ENCODE assay signal across 10 mouse cellular contexts in the genomic region with DNA sequence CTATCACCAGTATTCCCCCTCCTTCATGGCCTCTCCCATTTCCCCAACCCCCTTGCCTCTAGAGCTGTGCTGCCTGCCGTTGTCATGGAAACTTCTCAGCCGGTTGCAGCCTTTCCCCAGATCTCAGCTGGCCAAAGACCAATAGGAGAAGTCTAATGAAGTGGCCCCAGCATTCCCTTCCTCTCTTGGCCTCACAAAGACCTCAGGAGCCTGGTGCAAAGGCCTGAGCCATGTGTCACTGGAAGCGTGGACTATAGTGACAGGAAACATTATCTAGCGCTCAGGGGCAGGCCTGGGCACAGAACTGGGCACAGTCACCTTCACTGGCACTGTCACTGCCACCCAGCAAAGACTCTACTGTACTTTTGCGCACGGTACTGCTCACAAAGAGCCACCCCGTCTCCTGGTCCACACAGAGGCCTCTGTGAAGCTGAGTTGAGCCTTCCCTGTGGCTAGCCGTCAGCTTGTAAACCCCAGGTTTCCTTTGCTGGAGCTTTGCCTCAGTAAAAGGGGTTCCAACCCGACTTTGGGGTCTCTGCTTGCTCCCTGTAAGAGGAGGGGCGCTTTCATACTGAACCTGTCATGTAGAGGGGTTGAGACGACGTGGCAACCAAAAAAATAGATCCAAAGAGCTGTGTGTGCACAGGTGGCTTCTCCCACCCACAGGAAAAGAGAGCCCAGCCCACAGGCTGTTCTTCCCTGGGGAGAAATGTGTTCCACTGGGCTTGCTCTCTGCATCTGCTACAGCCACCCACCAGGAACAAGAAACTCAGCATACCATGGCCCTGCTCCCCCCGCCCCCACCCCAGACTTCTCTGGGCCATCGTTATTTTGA.
DNase-seq lines count a peak whose midpoint lies in the region; ATAC-seq and TF ChIP-seq lines count a peak whose summit lies in the region.
"Had no signal": no experiment of that assay in that cellular context is flagged by ENCODE, and none has a peak within 500 bp of the region (broad histone marks: within the 10 kb centered on the region; RNA-seq: fewer than 3 reads in every experiment).

No protein-coding gene starts in this region.

- ATAC-seq in intestine, embryonic 14.5 days (replicated peaks; ENCODE audit: low FRiP score, low TSS enrichment, low read depth) = no peak; the same call in 1 of the 2 replicates
- ATAC-seq in intestine, postnatal 0 days = no peak
- peak; percentile 96 for ATAC-seq in forebrain, postnatal 0 days
- ATAC-seq in neural tube, embryonic 13.5 days (ENCODE audit: low read depth) = peak; percentile 91
- ATAC-seq in granulocyte monocyte progenitor cell, adult 5-6 weeks (replicated peaks; ENCODE audit: poor library complexity, severe bottlenecking) = no peak

- TF ChIP-seq CTCF in intestine, postnatal 0 days (IDR thresholded peaks at IDR 0.05; ENCODE audit: low read depth) = no peak
- no peak for TF ChIP-seq CTCF in forebrain, postnatal 0 days (IDR thresholded peaks at IDR 0.05; ENCODE audit: low read depth)

- no peak overlapping the region for H3K4me3 ChIP-seq in intestine, embryonic 14.5 days (ENCODE audit: low read depth, low read length)
- H3K4me3 ChIP-seq in intestine, postnatal 0 days (ENCODE audit: low read depth, low read length) = no peak overlapping the region
- H3K4me3 ChIP-seq in forebrain, postnatal 0 days (ENCODE audit: low read depth, low read length) = no peak overlapping the region
- H3K4me3 ChIP-seq in neural tube, embryonic 13.5 days = no peak overlapping the region
- H3K4me3 ChIP-seq: myocyte had no signal

- H3K36me3 ChIP-seq in intestine, embryonic 14.5 days (ENCODE audit: control insufficient read depth, insufficient read depth, low read length) = no peaks in the 10 kb centered on the region
- no peaks in the 10 kb centered on the region for H3K36me3 ChIP-seq in intestine, postnatal 0 days (ENCODE audit: control insufficient read depth, insufficient read depth)
- H3K36me3 ChIP-seq in forebrain, postnatal 0 days (ENCODE audit: insufficient read depth) = no peaks in the 10 kb centered on the region
- H3K36me3 ChIP-seq in neural tube, embryonic 13.5 days = no peaks in the 10 kb centered on the region

- H3K27me3 ChIP-seq in intestine, embryonic 14.5 days (replicated peaks; ENCODE audit: control insufficient read depth, insufficient read depth, low read length) = no peaks in the 10 kb centered on the region
- no peaks in the 10 kb centered on the region for H3K27me3 ChIP-seq in intestine, postnatal 0 days (replicated peaks; ENCODE audit: control insufficient read depth, insufficient read depth, low read length)
- no peaks in the 10 kb centered on the region for H3K27me3 ChIP-seq in forebrain, postnatal 0 days (ENCODE audit: insufficient read depth, low read length)
- H3K27me3 ChIP-seq in neural tube, embryonic 13.5 days = no peaks in the 10 kb centered on the region
- H3K27me3 ChIP-seq: CH12.LX had no signal

- no peak overlapping the region for H3K27ac ChIP-seq in intestine, embryonic 14.5 days (ENCODE audit: low read depth)
- H3K27ac ChIP-seq in intestine, postnatal 0 days (ENCODE audit: low read depth, low read length) = no peak overlapping the region
- H3K27ac ChIP-seq in forebrain, postnatal 0 days (ENCODE audit: low read depth, low read length) = peak overlapping the region; percentile 79
- H3K27ac ChIP-seq in neural tube, embryonic 13.5 days (replicated peaks) = peak overlapping the region; percentile 88

- no peak overlapping the region for H3K9ac ChIP-seq in intestine, embryonic 14.5 days (ENCODE audit: low read length)
- H3K9ac ChIP-seq in intestine, postnatal 0 days (ENCODE audit: low read depth, low read length) = no peak overlapping the region
- H3K9ac ChIP-seq in forebrain, postnatal 0 days = no peak overlapping the region
- H3K9ac ChIP-seq in neural tube, embryonic 13.5 days = no peak overlapping the region

- no peaks in the 10 kb centered on the region for H3K9me3 ChIP-seq in intestine, embryonic 14.5 days (ENCODE audit: control insufficient read depth, low read length)
- H3K9me3 ChIP-seq in intestine, postnatal 0 days (ENCODE audit: control insufficient read depth) = no peaks in the 10 kb centered on the region
- no peaks in the 10 kb centered on the region for H3K9me3 ChIP-seq in forebrain, postnatal 0 days (ENCODE audit: low read length)
- H3K9me3 ChIP-seq in neural tube, embryonic 13.5 days = no peaks in the 10 kb centered on the region

- peaks cover 8% of the 10 kb centered on the region for H3K4me1 ChIP-seq in intestine, embryonic 14.5 days (replicated peaks; ENCODE audit: control insufficient read depth, insufficient read depth, low read length)
- no peaks in the 10 kb centered on the region for H3K4me1 ChIP-seq in intestine, postnatal 0 days (replicated peaks; ENCODE audit: control insufficient read depth, insufficient read depth, low read length)
- H3K4me1 ChIP-seq in forebrain, postnatal 0 days (ENCODE audit: insufficient read depth) = peaks cover 28% of the 10 kb centered on the region
- peaks cover 32% of the 10 kb centered on the region for H3K4me1 ChIP-seq in neural tube, embryonic 13.5 days (replicated peaks)

- peak; percentile 55 for DNase-seq in intestine, embryonic 14.5 days (ENCODE audit: low spot score)
- DNase-seq in forebrain, postnatal 0 days = peak; percentile 86
- peak; percentile 52 for DNase-seq in left cerebral cortex, adult 11 months (ENCODE audit: low spot score)
- DNase-seq in testis, postnatal 14 days (ENCODE audit: low spot score) = no peak
- DNase-seq in ovary, postnatal 14 days (ENCODE audit: low spot score) = no peak

- WGBS in intestine, embryonic 14.5 days = 49% methylated on average over 14 of the region's 14 CpGs
- WGBS in intestine, postnatal 0 days = 50% methylated on average over 14 of the region's 14 CpGs
- WGBS in forebrain, postnatal 0 days = 21% methylated on average over 14 of the region's 14 CpGs
- 44% methylated on average over 14 of the region's 14 CpGs for WGBS in neural tube, embryonic 13.5 days

- H3K4me2 ChIP-seq in intestine, embryonic 14.5 days (ENCODE audit: low read length) = no peak overlapping the region
- no peak overlapping the region for H3K4me2 ChIP-seq in intestine, postnatal 0 days (replicated peaks; ENCODE audit: low read depth)
- peak overlapping the region; percentile 2; the same call in 1 of the 2 replicates for H3K4me2 ChIP-seq in forebrain, postnatal 0 days (ENCODE audit: low read depth)
- H3K4me2 ChIP-seq in neural tube, embryonic 13.5 days = no peak overlapping the region

Comparison
In these comparisons a context has a peak if more than half of its experiments do, and no peak if none do; other contexts are left out.
1. ATAC-seq: peak in forebrain, postnatal 0 days (single experiment) and neural tube, embryonic 13.5 days (single experiment); none in intestine, embryonic 14.5 days (single experiment), intestine, postnatal 0 days (single experiment) and granulocyte monocyte progenitor cell, adult 5-6 weeks (single experiment).
2. DNase-seq: peak in intestine, embryonic 14.5 days (single experiment), forebrain, postnatal 0 days (single experiment) and left cerebral cortex, adult 11 months (single experiment); none in testis, postnatal 14 days (single experiment) and ovary, postnatal 14 days (single experiment).
3. H3K27ac ChIP-seq: peak in forebrain, postnatal 0 days (single experiment) and neural tube, embryonic 13.5 days (single experiment); none in intestine, embryonic 14.5 days (single experiment) and intestine, postnatal 0 days (single experiment).